Mouse (Mus musculus): ENCODE results near the gene Olfr819.
"Not testable (repeated sequence)": the region's sequence is repeated elsewhere in the genome, so short reads cannot be mapped to it uniquely, and the experiment has no call there.

GRCm38 (mm10) chr10:129976040-129976439 is 9.0 kb upstream of the Olfr819 start, which contains the start of gene Olfr247:
- not testable (repeated sequence) for TF ChIP-seq GATA1 (IDR thresholded peaks at IDR 0.05; ENCODE audit: borderline replicate concordance, low read length); FLI1 (IDR thresholded peaks at IDR 0.05; ENCODE audit: low read length)
